Mouse (Mus musculus): Measurements from ENCODE around the gene Abr. TPM values are rescaled to one million over a fixed set of nuclear protein-coding genes. Genes with fewer than 3 reads are reported as not detected.

The Abr gene
- polyA plus RNA-seq, 1 experiment from 2014 or later: 113 TPM

DNA sequence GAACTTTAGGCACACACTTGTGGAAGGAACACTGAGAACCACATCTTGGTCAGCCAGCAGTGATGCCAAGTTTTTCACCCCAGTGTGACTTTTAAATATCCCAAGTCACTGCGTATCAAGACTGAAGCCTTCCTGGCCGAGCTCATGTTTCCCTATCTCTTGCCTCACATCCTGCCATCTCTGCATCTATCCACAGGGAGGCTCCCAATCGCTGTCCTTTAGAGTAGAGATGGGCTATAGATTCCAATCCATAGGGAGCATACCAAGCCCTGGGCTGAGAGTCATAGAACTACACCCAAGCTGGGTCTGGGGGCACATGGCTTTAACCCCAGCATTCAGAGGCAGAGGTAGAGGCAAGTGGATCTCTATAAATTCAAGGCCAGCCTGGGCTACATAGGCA, 162.6 kb downstream of the Abr start:
- H3K9ac ChIP-seq: no peak overlapping the region
- WGBS: 66% methylated on average over 3 of the region's 3 CpGs
- H3K27ac ChIP-seq (replicated peaks): no peak overlapping the region
- no peak for ATAC-seq (ENCODE audit: low FRiP score, low read depth)
- H3K9me3 ChIP-seq: no peaks in the 10 kb centered on the region
- no peak overlapping the region for H3K4me2 ChIP-seq
- H3K36me3 ChIP-seq: peaks cover 62% of the 10 kb centered on the region
- no peak overlapping the region for H3K4me3 ChIP-seq
- peaks cover 28% of the 10 kb centered on the region for H3K4me1 ChIP-seq (replicated peaks)
- no peaks in the 10 kb centered on the region for H3K27me3 ChIP-seq

DNA sequence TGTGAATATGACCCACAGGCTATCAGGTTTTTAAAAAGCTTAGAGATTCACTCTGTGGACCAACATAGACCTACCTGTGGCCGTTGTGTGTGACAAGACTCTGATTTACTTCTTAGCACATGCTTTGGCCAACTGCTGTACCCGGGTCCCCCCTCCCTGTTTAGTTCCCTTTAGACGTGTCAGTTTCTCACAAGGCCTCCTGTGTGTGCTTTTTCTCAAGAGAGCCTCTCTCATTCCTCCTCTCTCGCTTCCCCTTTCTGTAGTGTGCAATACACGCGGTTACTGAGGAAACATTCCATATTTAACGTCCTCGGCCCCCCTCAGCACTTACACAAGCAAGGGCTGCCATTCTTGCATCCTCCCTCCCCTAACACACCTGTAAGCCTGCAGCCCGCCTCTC, 163.4 kb downstream of the Abr start:
- ATAC-seq (ENCODE audit: low FRiP score, low read depth): no peak
- H3K9me3 ChIP-seq: no peaks in the 10 kb centered on the region
- H3K9ac ChIP-seq: no peak overlapping the region
- no peak overlapping the region for H3K4me3 ChIP-seq
- WGBS: 85% methylated on average over 9 of the region's 9 CpGs
- H3K4me2 ChIP-seq: no peak overlapping the region
- peaks cover 69% of the 10 kb centered on the region for H3K36me3 ChIP-seq
- no peaks in the 10 kb centered on the region for H3K27me3 ChIP-seq
- no peak overlapping the region for H3K27ac ChIP-seq (replicated peaks)
- H3K4me1 ChIP-seq (replicated peaks): peaks cover 20% of the 10 kb centered on the region

DNA sequence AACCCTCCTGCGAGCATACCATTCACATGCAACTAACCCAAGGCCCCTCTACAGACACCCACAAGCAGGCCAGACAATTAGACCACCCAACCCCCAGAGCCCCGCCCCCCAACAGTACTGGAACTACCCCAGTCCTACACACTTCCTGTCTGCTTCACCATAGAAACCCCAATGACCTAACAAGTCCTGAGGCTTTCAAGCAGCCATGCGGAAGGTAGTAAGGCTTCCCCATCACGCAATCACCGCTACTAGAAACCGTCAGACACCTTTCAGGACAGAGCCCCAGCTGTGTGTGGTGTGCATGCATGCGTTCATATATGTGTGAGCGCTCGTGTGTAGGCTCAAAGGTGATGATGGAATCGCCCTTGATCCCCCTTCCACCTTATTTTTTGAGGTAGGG, 165.2 kb downstream of the Abr start:
- no peak overlapping the region for H3K4me3 ChIP-seq
- H3K4me2 ChIP-seq: no peak overlapping the region
- H3K36me3 ChIP-seq: peaks cover 68% of the 10 kb centered on the region
- 55% methylated on average over 10 of the region's 10 CpGs for WGBS
- no peak overlapping the region for H3K9ac ChIP-seq
- 0 out of 2 replicates have a peak, but pooled peaks have one; percentile 14 for ATAC-seq (ENCODE audit: low FRiP score, low read depth)
- no peaks in the 10 kb centered on the region for H3K27me3 ChIP-seq
- H3K4me1 ChIP-seq (replicated peaks): peaks cover 13% of the 10 kb centered on the region
- no peak overlapping the region for H3K27ac ChIP-seq (replicated peaks)
- H3K9me3 ChIP-seq: no peaks in the 10 kb centered on the region

DNA sequence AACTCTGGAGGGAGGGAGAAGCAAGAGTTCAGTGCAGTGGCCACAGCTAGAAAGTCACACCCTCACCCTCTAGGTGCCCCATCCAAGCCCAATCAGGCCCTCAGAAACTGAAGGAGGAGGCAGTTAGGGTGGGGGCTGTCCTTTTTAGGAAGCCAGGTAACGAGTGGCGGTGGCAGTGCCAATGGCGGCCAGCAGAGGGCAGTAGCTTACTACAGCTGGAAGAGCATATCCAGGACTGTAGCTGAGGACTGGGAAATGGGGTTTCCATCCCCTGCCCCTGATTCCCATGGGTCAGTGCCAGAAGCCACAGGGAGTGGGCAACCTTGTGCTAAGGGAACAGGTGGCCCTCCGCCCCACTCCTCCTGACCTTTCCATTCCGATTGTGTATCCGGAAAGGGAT, 165.9 kb downstream of the Abr start:
- peaks cover 69% of the 10 kb centered on the region for H3K36me3 ChIP-seq
- WGBS: 20% methylated on average over 6 of the region's 6 CpGs

DNA sequence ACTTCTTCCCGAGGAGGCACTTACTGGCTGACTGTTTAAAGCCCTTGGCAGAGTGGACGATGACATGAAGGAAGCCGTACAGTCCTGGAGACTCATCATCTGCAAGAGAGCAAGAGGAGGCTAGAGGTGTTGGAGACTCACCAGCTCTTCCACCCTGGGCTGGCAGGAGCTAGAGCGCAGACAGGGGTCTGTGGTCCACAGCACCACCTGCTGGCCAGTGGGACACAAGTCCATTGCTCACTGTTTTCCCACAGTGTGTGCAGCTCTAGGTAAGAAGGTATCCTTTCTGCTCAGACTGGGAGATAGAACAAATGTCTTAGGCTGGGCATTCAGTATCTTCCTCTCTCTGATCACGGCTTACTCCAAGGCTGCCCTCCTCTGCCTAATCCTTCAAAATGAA, 167.6 kb downstream of the Abr start:
- no peak overlapping the region for H3K27ac ChIP-seq (replicated peaks)
- 57% methylated on average over 5 of the region's 5 CpGs for WGBS
- ATAC-seq (ENCODE audit: low FRiP score, low read depth): no peak
- peaks cover 57% of the 10 kb centered on the region for H3K36me3 ChIP-seq
- H3K9me3 ChIP-seq: no peaks in the 10 kb centered on the region
- no peak overlapping the region for H3K9ac ChIP-seq
- no peaks in the 10 kb centered on the region for H3K27me3 ChIP-seq
- H3K4me3 ChIP-seq: no peak overlapping the region
- H3K4me2 ChIP-seq: no peak overlapping the region
- peaks cover 24% of the 10 kb centered on the region for H3K4me1 ChIP-seq (replicated peaks)

More for the DNA sequence above, 165.9 kb downstream of the Abr start:
- Histone ChIP-seq H3K9ac (no peak overlapping the region), H3K4me3 (no peak overlapping the region), H3K4me2 (no peak overlapping the region), H3K27me3 (no peaks in the 10 kb centered on the region), H3K9me3 (no peaks in the 10 kb centered on the region), H3K27ac (replicated peaks) (no peak overlapping the region), H3K4me1 (replicated peaks) (peaks cover 9% of the 10 kb centered on the region)
- peak; percentile 67 for ATAC-seq (ENCODE audit: low FRiP score, low read depth)

DNA sequence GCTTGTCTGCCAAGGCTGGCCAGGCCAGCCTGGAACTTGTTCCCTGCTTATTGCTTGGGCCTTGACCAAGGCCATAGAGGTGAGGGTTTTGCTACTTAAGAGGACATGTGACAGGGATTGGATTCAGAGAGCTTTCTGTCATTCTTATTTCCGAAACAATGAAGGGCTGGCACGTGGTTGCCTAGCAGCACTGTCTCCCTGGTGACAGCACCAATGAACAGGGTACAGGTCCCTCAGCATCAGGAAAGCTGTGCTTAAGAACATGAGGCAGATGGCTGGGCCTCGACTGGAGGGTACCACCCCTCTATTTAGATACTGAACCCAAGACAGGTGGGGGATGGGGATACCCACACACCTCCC, 171.9 kb downstream of the Abr start:
- Histone ChIP-seq H3K9ac (peak overlapping the region; percentile 17; the same call in 1 of the 2 replicates), H3K36me3 (peaks cover 40% of the 10 kb centered on the region), H3K4me3 (no peak overlapping the region), H3K9me3 (no peaks in the 10 kb centered on the region), H3K4me1 (replicated peaks) (peaks cover 42% of the 10 kb centered on the region), H3K27ac (replicated peaks) (peak overlapping the region; percentile 84), H3K27me3 (no peaks in the 10 kb centered on the region), H3K4me2 (peak overlapping the region; percentile 7; the same call in 1 of the 2 replicates)
- WGBS: 8% methylated on average over 3 of the region's 3 CpGs
- ATAC-seq (ENCODE audit: low FRiP score, low read depth): peak; percentile 58

DNA sequence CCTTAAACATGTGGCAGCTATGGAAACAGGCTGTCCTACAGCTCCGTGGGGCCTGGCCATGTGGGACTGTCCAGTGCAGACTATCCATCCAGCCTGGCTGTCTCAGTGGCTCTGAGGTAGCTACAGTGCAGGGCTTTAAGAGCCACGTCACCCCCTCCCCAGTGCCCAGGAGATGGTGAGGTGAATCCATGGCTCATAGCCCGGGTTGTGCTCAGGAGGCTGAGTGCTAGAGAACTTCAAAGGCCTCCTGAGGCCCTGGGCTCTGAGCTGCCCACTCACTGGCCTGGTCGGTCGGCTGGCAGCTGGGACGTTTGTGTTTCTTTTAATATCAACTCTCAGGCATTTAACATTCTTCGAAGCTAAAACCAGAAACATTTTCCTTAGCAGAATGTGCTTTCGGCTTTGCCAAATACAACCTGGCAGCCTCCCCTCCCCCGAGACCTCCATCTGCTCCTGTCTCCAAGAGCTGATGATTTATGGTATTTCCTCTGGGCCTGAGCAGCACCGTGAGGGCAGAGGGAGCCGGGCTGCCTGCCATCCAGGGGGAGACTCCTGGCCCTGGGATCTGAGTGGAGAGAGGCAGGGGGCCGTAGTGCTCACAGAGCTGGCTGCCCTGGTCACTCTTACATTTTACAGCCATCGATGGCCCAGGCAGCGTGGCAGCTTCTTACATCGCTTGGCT, 172.5 kb downstream of the Abr start:
- Histone ChIP-seq H3K4me1 (replicated peaks) (peaks cover 42% of the 10 kb centered on the region), H3K9ac (peak overlapping the region; percentile 17; the same call in 1 of the 2 replicates), H3K36me3 (peaks cover 35% of the 10 kb centered on the region), H3K9me3 (no peaks in the 10 kb centered on the region), H3K4me3 (no peak overlapping the region), H3K27ac (replicated peaks) (peak overlapping the region; percentile 84), H3K27me3 (no peaks in the 10 kb centered on the region), H3K4me2 (peak overlapping the region; percentile 7; the same call in 1 of the 2 replicates)
- peak; percentile 77 for ATAC-seq (ENCODE audit: low FRiP score, low read depth)
- 13% methylated on average over 15 of the region's 15 CpGs for WGBS

DNA sequence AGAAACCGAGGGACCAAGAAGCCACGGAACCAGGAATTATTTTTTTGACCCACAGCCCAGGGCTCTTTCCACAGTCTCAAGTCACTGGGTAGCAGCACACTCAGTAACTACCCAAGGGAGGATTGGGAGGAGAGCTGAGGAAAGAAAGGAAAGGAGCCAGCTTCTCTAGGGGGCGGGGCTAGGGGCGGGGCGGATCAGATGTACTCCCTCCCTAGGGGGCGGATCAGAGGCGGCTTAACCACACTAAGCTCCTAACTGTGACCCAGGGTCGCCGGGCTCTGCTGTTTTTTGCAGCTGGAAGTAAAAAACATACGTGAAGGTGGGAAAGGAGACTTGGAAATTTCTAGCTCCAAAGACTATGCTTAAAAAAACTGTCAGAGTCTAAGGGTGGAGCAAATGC, 175.9 kb downstream of the Abr start:
- no peak overlapping the region for H3K4me3 ChIP-seq
- H3K4me1 ChIP-seq (replicated peaks): peaks cover 50% of the 10 kb centered on the region
- WGBS: 4% methylated on average over 10 of the region's 10 CpGs
- H3K9me3 ChIP-seq: no peaks in the 10 kb centered on the region
- no peak for ATAC-seq (ENCODE audit: low FRiP score, low read depth)
- no peaks in the 10 kb centered on the region for H3K27me3 ChIP-seq
- peaks cover 14% of the 10 kb centered on the region for H3K36me3 ChIP-seq
- no peak overlapping the region for H3K4me2 ChIP-seq
- H3K9ac ChIP-seq: no peak overlapping the region
- no peak overlapping the region for H3K27ac ChIP-seq (replicated peaks)

DNA sequence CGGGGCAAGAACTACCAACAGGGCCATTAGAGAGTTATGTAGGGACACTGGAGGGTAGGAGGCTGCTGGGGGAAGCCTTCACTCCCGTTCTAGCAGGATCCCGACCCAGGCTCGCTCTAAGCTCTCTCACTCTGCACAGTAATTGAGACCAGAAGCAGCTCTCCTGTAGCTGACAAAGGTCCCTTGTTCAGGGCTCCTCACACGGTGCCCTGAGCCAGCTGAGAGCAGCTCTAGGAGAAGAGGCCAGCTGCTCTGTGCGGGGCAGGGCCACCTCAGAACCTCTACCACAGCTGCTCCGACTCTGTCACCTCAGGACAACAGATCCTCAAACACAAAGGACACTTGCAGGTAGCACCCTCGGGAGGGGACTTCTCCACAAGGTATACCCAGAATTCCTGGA, 176.7 kb downstream of the Abr start:
- no peak overlapping the region for H3K27ac ChIP-seq (replicated peaks)
- 43% methylated on average over 8 of the region's 8 CpGs for WGBS
- H3K36me3 ChIP-seq: peaks cover 14% of the 10 kb centered on the region

DNA sequence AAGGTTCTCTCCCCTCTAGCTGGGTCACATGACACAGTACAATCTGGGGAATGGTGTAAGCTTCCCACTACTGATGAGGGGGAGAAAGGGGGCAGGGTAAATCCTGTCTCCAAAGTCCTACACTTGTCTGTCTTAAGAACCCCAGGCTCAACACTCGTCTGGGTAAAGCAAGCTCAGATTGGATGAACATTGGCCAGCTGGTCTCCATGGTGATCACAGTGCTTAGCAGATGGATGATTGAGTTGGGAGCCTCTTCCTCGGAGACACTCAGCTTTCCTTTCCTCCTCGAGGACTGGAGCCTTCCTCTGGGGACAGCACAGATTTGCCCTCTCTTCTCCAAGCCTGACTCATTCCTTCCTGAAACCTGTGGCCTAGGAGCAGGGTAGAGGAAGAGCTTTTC, 182.4 kb downstream of the Abr start:
- WGBS: 4% methylated on average over 3 of the region's 3 CpGs
- H3K9ac ChIP-seq: no peak overlapping the region
- ATAC-seq (ENCODE audit: low FRiP score, low read depth): no peak
- H3K27me3 ChIP-seq: no peaks in the 10 kb centered on the region
- H3K27ac ChIP-seq (replicated peaks): peak overlapping the region; percentile 50
- H3K4me2 ChIP-seq: no peak overlapping the region
- H3K36me3 ChIP-seq: peaks cover 16% of the 10 kb centered on the region; the same call in 1 of the 2 replicates
- H3K4me1 ChIP-seq (replicated peaks): peaks cover 60% of the 10 kb centered on the region
- H3K9me3 ChIP-seq: no peaks in the 10 kb centered on the region
- H3K4me3 ChIP-seq: no peak overlapping the region

More for the DNA sequence above, 176.7 kb downstream of the Abr start:
- peaks cover 51% of the 10 kb centered on the region for H3K4me1 ChIP-seq (replicated peaks)
- no peak overlapping the region for H3K4me3 ChIP-seq
- no peak overlapping the region for H3K9ac ChIP-seq
- no peak for ATAC-seq (ENCODE audit: low FRiP score, low read depth)
- no peak overlapping the region for H3K4me2 ChIP-seq
- no peaks in the 10 kb centered on the region for H3K27me3 ChIP-seq
- no peaks in the 10 kb centered on the region for H3K9me3 ChIP-seq

DNA sequence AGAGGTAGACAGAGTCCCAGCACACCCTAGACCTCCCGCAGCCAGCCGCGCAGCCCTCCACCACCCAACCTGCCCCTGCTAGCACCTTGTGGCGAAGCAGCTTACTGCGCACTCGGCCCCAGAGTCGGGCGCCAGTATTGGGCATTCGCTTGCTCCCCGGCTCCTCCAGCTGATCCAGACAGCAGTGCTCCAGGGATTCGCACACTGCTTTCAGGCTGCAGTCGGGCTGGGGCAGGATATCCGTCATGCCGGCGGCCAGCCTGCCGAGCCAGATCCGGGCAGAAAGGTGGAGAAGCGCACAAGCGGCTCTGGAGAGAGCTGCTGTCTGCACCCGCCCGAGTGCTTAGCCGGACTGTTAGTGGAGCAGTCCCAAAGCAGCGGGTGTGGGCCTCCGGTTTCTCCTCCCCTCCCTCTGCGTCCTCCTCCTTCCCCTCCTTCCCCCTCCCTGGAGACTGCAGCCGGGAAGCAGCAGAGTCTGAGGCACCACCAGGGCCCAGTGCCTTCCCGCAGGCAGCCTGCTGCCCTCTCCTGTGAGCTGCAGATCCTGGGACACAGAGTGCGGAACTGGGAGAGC, 185.2 kb downstream of the Abr start:
- Histone ChIP-seq H3K9ac (peak overlapping the region; percentile 9; the same call in 1 of the 2 replicates), H3K27me3 (no peaks in the 10 kb centered on the region), H3K9me3 (no peaks in the 10 kb centered on the region), H3K36me3 (peaks cover 12% of the 10 kb centered on the region; the same call in 1 of the 2 replicates), H3K4me3 (peak overlapping the region; percentile 29), H3K4me2 (peak overlapping the region; percentile 50), H3K4me1 (replicated peaks) (peaks cover 56% of the 10 kb centered on the region), H3K27ac (replicated peaks) (peak overlapping the region; percentile 68)
- WGBS: 7% methylated on average over 28 of the region's 28 CpGs
- ATAC-seq (ENCODE audit: low FRiP score, low read depth): peak; percentile 68

DNA sequence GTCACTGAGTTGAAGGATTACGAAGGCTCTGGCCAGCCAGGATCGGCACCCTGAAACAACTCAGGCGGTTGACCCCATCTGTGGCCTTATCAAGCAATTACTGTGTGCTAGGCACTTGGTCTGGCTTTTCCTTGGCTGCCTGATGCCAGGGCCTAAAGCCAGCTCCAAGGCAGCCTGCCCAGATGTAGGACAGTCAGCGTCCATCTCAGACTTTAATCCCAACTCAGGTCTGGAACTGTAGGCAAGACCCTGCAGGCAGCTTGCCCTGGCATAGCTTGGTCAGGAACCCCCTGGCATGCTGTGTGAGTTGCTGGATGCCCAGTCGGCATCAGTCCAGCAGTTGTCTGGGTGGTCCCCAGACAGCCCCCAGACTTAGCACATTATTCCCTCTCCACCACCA, 186.1 kb downstream of the Abr start:
- WGBS: 70% methylated on average over 5 of the region's 5 CpGs

More for the DNA sequence above, 186.1 kb downstream of the Abr start:
- H3K4me2 ChIP-seq: no peak overlapping the region
- no peak overlapping the region for H3K4me3 ChIP-seq
- H3K27me3 ChIP-seq: no peaks in the 10 kb centered on the region
- no peaks in the 10 kb centered on the region for H3K9me3 ChIP-seq
- 0 out of 2 replicates have a peak, but pooled peaks have one; percentile 19 for ATAC-seq (ENCODE audit: low FRiP score, low read depth)
- no peak overlapping the region for H3K9ac ChIP-seq
- H3K4me1 ChIP-seq (replicated peaks): peaks cover 51% of the 10 kb centered on the region
- H3K36me3 ChIP-seq: peaks cover 12% of the 10 kb centered on the region; the same call in 1 of the 2 replicates
- H3K27ac ChIP-seq (replicated peaks): no peak overlapping the region
